Mouse (Mus musculus) mouse embryonic stem cell (cell line): ENCODE measurements at regions not wholly inside any gene's neighbourhood (a gene's known extent, or its start where the extent isn't known, plus 50 kb on each side); places are given as distances from the start of the nearest gene placed in this dataset.

ENCODE experiments used
- in situ Hi-C, 2 experiments: fragments of 300-500 bp; cut with MboI; formaldehyde crosslinking; loops; 1 replicate in 1 of 2; 3 replicates in 1 of 2; pipeline ENCODE4 v1.14.3; 2019 to 2020; ENCODE audit warnings: low sequenced_read_pairs in 2 of 2, low pct_unique_long_range_greater_than_20kb in 1 of 2, mixed read lengths in 1 of 2; ENCODE audit not compliant: unreplicated experiment in 1 of 2

GRCm38 (mm10) chrX:6261469-6261868 is 59.1 kb downstream of the Bmp15 start:
- in situ Hi-C loops: loop anchor here in 1 of 2 experiments (25.0 kb wide), 1 partner anchor 251 kb away; no protein-coding TSS in a partner anchor

- in situ Hi-C loops: loop anchor here (10.0 to 25.0 kb wide), 2 partner anchors 254 to 266 kb away; no protein-coding TSS in a partner anchor
Measured at GRCm38 (mm10) chrX:6258523-6258922, 62.0 kb downstream of the Bmp15 start.

DNA sequence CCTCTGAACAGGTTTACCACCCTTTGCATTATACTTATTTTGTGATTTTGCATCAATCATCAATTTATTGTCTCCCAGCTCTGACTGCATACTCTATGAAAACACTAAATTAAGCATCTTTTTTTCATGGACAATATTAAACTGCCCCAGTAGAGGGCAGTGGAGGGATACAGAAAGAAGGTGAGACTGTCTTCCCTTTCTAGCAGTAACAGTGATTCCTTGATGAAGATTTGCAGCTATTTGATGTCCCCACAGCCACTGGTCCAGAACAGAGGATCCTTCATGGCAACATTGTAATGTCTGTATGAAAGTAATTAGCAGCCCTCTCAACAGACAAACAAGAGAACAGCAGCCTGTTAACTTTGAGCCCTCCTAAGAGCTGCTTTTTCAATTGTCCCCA is 66.5 kb downstream of the Bmp15 start:
- in situ Hi-C loops: loop anchor here (10.0 to 25.0 kb wide), 2 partner anchors 258 to 271 kb away; no protein-coding TSS in a partner anchor

GRCm38 (mm10) chrX:6252873-6253272 is 67.6 kb downstream of the Bmp15 start:
- in situ Hi-C loops: loop anchor here (10.0 to 25.0 kb wide), 2 partner anchors 259 to 272 kb away; no protein-coding TSS in a partner anchor
